Mouse (Mus musculus) midbrain, postnatal 0 days (tissue): ENCODE data around the gene Setd7. TPM values are rescaled to one million over a fixed set of nuclear protein-coding genes. Genes with fewer than 3 reads are reported as not detected.

Experiments
- ATAC-seq: fragments of 200-750 bp; cut with Nextera tagmentation; 2 replicates; pipeline ENCODE4 v1.8.0; 2017; ENCODE audit warnings: moderate number of reproducible peaks, mild to moderate bottlenecking, moderate TSS enrichment, moderate library complexity; ENCODE audit not compliant: low FRiP score
- DNase-seq: peaks from one replicate; pipeline ENCODE4 v3.0.0-alpha.2; 2015; ENCODE audit warnings: low spot score
- H3K27ac ChIP-seq: fragments of 300-500 bp; sonication (generic); 2 replicates; pipeline ENCODE4 v1.5.1; 2014; ENCODE audit warnings: low read depth, mild to moderate bottlenecking, low read length, mixed read lengths
- H3K27me3 ChIP-seq: fragments of 300-500 bp; sonication (generic); 2 replicates; pipeline ENCODE4 v1.6.1; 2014; ENCODE audit warnings: low read length, control low read depth, mixed read lengths; ENCODE audit not compliant: insufficient read depth
- H3K36me3 ChIP-seq: fragments of 300-500 bp; sonication (generic); 2 replicates; pipeline ENCODE4 v1.6.1; 2014; ENCODE audit warnings: low read length, control low read depth, mixed read lengths; ENCODE audit not compliant: insufficient read depth
- H3K4me1 ChIP-seq: fragments of 300-500 bp; sonication (generic); 2 replicates; pipeline ENCODE4 v1.6.1; 2014; ENCODE audit warnings: mild to moderate bottlenecking, control low read depth, antibody characterized with exemption, low read length, mixed read lengths; ENCODE audit not compliant: insufficient read depth
- H3K4me2 ChIP-seq: fragments of 300-500 bp; sonication (generic); 2 replicates; pipeline ENCODE4 v1.6.1; 2014; ENCODE audit warnings: low read depth, mild to moderate bottlenecking, low read length, mixed read lengths; ENCODE audit not compliant: poor library complexity, severe bottlenecking
- H3K4me3 ChIP-seq: fragments of 300-500 bp; sonication (generic); 2 replicates; pipeline ENCODE4 v1.5.1; 2014; ENCODE audit warnings: low read depth, mild to moderate bottlenecking, low read length, moderate library complexity
- H3K9ac ChIP-seq: fragments of 300-500 bp; sonication (generic); replicated peaks from 2 replicates; pipeline ENCODE4 v1.6.1; 2014; ENCODE audit warnings: mild to moderate bottlenecking, low read length, moderate library complexity, mixed read lengths; ENCODE audit not compliant: poor library complexity, severe bottlenecking
- H3K9me3 ChIP-seq: fragments of 300-500 bp; sonication (generic); 2 replicates; pipeline ENCODE4 v1.6.1; 2016; ENCODE audit warnings: low read length, control low read depth
- CTCF ChIP-seq: IDR thresholded peaks from 2 replicates; pipeline ENCODE4 v1.5.1; 2016; ENCODE audit warnings: antibody characterized with exemption, mild to moderate bottlenecking
- WGBS: fragments of 180-500 bp; shearing (Covaris S2); extraction: QIAGEN DNeasy Blood & Tissue Kit; methylation state at CpG from one replicate; pipeline ENCODE4 v1.1.7; 2014; 5-methylcytosine and 5-hydroxymethylcytosine counted together
- polyA plus RNA-seq: library from polyadenylated mRNA; unstranded; fragments of >200 nt; fragmentation: Nextera tagmentation; extraction: Ambion mirVana; gene quantifications from 2 replicates; pipeline ENCODE4 v1.2.1, GENCODE M21; 2015
- total RNA-seq: library from RNA; depleted of rRNA; stranded (reverse); fragments of >200 nt; gene quantifications from 2 replicates; pipeline ENCODE4 v1.2.3, GENCODE M21; 2014

Setd7 gene
- total and polyA plus RNA-seq, 2 experiments from 2014 or later, result 2.7 to 11.7 TPM

GRCm38 (mm10) chr3:51531473-51532281, 29.0 kb downstream of the Setd7 start:
- Histone ChIP-seq H3K27me3 (no peaks in the 10 kb centered on the region), H3K4me2 (no peak overlapping the region), H3K4me1 (no peaks in the 10 kb centered on the region), H3K9me3 (no peaks in the 10 kb centered on the region), H3K27ac (peak overlapping the region; percentile 33; the same call in 1 of the 2 replicates), H3K9ac (no peak overlapping the region), H3K4me3 (no peak overlapping the region), H3K36me3 (peaks cover 58% of the 10 kb centered on the region)
- DNase-seq, result peak; percentile 79
- TF ChIP-seq CTCF, result no peak
- no peak for ATAC-seq
- WGBS, result 70% methylated on average over 13 of the region's 13 CpGs

GRCm38 (mm10) chr3:51526891-51527290, 33.8 kb downstream of the Setd7 start:
- Histone ChIP-seq H3K4me2 (no peak overlapping the region), H3K27me3 (no peaks in the 10 kb centered on the region), H3K27ac (no peak overlapping the region), H3K4me1 (no peaks in the 10 kb centered on the region), H3K9me3 (no peaks in the 10 kb centered on the region), H3K4me3 (no peak overlapping the region), H3K9ac (no peak overlapping the region), H3K36me3 (peaks cover 54% of the 10 kb centered on the region)
- DNase-seq, result no peak
- TF ChIP-seq CTCF, result no peak
- WGBS, result 93% methylated on average over 13 of the region's 13 CpGs
- ATAC-seq, result no peak

- no peaks in the 10 kb centered on the region for H3K27me3 ChIP-seq
- no peak overlapping the region for H3K9ac ChIP-seq
- H3K4me3 ChIP-seq, result no peak overlapping the region
- H3K27ac ChIP-seq, result no peak overlapping the region
- no peaks in the 10 kb centered on the region for H3K9me3 ChIP-seq
- no peak for DNase-seq
- no peak overlapping the region for H3K4me2 ChIP-seq
- TF ChIP-seq CTCF, result no peak
- no peaks in the 10 kb centered on the region for H3K4me1 ChIP-seq
- ATAC-seq, result no peak
- WGBS, result 90% methylated on average over 16 of the region's 16 CpGs
- peaks cover 68% of the 10 kb centered on the region for H3K36me3 ChIP-seq
Observed at GRCm38 (mm10) chr3:51525186-51525785, 35.4 kb downstream of the Setd7 start.

- H3K4me2 ChIP-seq, result no peak overlapping the region
- DNase-seq, result no peak
- ATAC-seq, result no peak
- no peaks in the 10 kb centered on the region for H3K9me3 ChIP-seq
- H3K36me3 ChIP-seq, result peaks cover 50% of the 10 kb centered on the region
- WGBS, result 92% methylated on average over 14 of the region's 14 CpGs
- no peaks in the 10 kb centered on the region for H3K4me1 ChIP-seq
- no peak for TF ChIP-seq CTCF
- no peak overlapping the region for H3K27ac ChIP-seq
- H3K27me3 ChIP-seq, result no peaks in the 10 kb centered on the region
- H3K4me3 ChIP-seq, result no peak overlapping the region
- no peak overlapping the region for H3K9ac ChIP-seq
Observed at GRCm38 (mm10) chr3:51521262-51521661, 39.4 kb downstream of the Setd7 start.

- H3K4me3 ChIP-seq, result no peak overlapping the region
- H3K27ac ChIP-seq, result no peak overlapping the region
- H3K4me2 ChIP-seq, result no peak overlapping the region
- peaks cover 40% of the 10 kb centered on the region for H3K36me3 ChIP-seq
- 67% methylated on average over 8 of the region's 8 CpGs for WGBS
- TF ChIP-seq CTCF, result no peak
- H3K9ac ChIP-seq, result no peak overlapping the region
- ATAC-seq, result no peak
- H3K27me3 ChIP-seq, result no peaks in the 10 kb centered on the region
- H3K9me3 ChIP-seq, result no peaks in the 10 kb centered on the region
- H3K4me1 ChIP-seq, result no peaks in the 10 kb centered on the region
- no peak for DNase-seq
Observed at GRCm38 (mm10) chr3:51518763-51519121, 41.9 kb downstream of the Setd7 start.
